Mouse (Mus musculus): ENCODE data around the gene Tns1.

The Tns1 gene

DNA sequence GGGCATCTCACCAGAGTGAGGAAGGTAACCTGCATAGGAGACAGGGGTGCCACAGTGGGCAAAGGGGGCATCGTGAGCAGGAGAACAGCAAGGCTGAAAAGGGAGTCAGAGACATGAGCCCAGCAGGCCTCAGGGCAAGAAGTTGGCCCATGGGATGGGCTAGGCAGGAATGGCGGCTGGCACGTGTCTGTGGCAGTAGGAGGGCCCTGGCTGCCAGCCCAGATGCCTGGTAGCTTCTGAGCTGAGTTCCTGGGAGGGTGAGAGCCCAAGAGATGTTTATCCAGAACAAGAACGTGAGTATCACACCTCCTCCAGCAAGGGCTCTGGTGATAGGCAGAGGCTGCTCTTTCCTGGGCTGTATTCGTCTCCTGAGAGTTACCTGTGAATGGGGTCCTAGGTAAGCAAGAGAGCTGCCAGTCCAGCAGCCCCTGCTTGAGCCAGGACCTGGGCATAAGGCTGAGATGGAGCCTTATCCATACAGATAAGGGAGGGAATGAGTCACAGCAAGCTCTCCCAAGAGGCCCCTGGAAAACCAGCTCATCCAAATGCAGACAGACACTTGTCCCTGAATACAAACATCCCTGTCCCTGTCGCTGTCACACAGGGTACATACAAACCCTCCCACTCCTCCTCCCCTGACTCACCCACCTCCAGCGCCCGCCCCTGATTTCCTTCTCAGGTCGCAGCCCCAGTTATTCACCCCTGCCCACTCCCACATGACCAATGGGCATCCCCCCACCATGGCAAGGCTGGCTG is 2.2 kb downstream of the Tns1 start:
- DNase-seq (ENCODE audit: low read depth, low spot score): no peak

DNA sequence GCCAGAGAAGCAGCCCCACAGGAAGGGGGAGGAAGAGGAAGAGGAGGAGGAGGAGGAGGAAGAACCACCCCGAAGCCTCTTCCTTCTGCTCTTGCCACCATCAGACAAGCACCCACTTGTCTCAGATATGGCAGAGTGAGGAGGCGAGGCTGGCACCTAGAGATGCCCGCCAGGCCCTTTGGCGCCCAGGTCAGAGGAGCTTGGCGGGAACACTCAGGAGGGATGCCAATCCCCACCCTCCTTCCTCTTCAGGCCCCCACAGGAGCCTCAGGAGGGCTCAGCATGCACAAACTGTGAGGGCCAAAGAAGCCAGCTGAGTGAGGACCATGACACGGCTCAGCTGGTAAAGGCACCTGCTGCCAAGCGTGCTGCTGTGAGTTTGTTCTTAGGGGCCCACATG is 3.1 kb downstream of the Tns1 start:
- no peak for DNase-seq (ENCODE audit: low read depth, low spot score)

DNA sequence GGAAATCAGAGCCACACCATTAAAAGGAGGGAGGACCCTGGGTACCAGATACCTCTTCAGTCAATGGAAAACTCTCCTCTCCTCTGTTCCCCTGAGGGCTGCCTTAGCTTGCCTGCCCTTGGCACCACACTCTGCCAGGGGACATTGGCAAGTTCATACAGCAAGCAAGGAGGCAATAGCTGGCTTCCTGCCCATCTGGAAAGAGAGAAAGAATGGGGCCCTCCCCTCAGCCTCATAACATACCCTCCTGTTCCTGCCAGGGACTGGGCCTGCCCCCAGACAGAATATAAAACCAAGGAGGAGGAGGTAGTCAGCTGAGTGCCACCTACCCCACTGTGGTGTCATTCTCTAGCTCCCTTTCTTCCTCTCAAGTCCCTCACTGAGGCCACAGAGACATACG is 5.1 kb downstream of the Tns1 start:
- no peak for DNase-seq (ENCODE audit: low read depth, low spot score)

DNA sequence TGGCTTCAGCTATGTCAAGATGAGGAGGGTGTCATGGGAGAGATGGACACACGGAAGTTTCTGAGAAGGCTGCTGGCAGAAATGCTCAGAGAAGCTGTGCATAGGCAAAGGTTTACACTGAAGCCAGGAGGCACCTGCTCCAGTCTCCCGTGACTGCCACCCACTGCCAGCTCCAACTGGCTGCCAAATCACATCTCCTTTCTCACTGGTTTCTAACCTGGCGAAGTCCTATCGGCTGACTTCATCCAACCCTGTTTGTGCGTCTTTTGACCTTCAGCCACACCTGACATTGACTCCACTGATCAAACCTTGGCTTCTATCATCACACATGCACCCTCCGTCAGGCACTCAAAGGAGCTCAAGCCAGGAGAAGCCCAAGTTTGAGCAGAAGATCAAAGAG is 6.4 kb downstream of the Tns1 start:
- DNase-seq (ENCODE audit: low read depth, low spot score): no peak

DNA sequence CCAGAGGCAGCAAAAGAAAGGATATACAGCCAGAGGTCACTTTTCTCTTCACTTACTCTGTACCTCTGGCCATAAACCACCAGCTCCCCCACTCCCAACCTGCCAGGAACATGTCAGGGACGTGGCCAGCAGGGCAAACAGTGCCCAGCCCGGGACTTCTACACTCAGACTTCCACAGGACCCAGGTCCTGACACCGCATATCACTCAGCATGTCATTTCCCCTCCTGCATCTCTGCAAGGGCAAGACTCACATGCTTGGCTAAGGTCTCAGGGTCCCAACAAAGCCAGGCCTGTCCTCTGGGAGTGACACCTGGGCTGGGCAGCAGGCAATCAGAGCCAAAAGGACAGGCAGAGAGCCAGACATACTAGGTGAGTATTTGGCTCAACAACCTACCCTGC is 11.2 kb downstream of the Tns1 start:
- DNase-seq (ENCODE audit: low read depth, low spot score): no peak

DNA sequence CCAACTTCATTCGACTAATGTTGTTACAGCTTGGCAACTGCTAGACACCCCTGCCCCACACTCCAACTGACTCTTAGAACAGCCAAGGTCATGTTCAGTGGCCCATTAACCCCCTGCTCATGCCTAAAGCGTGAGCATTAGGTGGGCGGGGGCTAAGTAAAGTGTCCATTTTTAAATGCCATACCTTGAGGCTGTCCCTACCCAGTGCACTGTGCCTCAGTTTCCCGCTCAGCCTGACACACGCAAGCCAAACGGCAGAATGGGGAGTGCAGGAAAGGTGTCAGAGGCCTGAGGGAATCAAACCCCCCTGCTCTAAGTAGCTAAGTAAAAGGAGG is 12.6 kb downstream of the Tns1 start:
- no peak for DNase-seq (ENCODE audit: low read depth, low spot score)

DNA sequence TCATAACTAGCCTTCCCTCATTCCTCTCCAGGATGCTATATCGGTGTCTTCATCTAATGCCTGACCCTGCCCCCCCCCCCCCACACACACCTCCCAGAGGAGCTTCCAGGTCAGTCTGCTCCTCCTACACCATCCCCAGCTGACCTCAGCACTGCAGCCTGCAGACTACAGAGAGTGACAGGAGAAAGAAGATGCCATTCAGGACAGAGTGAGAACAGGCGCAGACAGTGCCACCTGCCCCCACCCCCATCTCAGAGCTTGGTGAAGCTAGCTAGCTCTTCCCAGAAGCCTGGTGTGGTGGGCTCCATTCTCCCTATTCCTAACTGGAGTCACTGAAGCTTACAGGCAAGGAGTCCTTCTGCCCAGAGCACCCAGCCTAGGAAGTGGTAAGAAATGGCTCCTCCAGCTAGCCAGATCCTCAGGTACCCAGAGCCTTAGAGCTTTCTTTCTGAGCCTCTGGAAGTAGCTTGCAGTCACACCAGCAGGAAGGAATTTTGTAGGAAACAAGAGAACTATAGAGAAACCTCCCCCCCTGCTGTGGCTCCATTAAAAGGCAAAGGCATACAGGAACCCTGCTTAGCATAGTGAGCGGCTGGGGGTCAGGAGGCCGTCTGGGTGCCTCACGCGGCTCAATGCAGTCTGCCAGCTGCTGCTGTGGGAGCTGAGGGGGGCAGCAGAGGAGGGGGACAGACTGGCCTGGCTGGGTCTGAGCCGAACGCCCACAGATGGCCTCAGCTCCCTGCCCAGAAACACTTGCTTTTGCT is 13.1 kb downstream of the Tns1 start:
- DNase-seq (ENCODE audit: low read depth, low spot score): no peak

DNA sequence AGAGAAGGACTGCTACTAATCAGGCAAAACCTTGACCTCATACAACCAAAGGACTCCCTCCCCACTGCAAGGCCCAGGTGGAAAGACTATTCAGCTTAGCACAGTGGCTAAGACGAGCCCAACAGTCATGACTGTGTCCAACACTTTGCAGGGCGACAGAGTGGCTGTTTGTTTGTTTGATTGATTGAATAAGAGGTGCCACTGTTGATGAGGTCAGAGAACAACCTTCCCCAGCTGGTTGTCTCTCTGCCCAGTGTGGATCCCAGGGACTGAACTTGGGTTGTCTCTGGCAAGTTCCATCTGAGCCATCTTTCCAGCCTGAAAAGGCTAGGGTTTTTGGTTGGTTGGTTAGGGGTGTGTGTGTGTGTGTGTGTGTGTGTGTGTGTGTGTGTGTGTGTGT is 14.6 kb downstream of the Tns1 start:
- DNase-seq (ENCODE audit: low read depth, low spot score): no peak

DNA sequence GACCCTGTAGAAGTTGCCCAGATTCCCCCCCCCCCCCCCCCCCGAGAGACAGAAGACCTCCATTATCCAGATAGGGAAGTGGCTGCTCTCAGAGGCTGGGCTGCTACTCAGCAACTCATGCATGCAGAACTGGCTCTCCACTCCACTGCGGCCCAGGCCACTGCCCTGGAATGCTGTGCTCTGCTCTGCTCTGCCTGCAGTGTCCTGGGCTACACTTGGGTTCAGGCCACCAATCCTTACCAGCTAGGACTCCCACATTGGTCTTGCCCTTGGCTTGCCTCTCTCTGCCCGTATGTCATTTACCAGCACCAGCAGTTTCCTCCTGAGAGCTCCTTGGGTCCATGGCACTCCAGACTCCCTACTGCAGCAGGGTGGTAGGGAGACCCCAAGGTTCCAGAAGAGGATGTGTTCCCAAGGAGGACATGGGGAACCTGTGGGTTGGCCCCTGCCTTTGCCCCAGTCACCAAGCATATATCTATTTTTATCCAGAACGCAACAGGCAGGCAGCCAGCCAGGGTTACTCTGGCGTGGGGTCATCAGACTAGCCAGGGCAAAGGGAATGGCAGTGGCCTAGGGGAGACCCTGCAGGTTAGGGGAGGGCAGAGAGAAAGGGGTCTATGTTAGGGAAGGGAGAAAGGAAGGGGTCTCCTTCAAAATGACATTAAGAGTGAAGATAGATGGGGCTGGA is 16.2 kb downstream of the Tns1 start:
- DNase-seq (ENCODE audit: low read depth, low spot score): no peak

DNA sequence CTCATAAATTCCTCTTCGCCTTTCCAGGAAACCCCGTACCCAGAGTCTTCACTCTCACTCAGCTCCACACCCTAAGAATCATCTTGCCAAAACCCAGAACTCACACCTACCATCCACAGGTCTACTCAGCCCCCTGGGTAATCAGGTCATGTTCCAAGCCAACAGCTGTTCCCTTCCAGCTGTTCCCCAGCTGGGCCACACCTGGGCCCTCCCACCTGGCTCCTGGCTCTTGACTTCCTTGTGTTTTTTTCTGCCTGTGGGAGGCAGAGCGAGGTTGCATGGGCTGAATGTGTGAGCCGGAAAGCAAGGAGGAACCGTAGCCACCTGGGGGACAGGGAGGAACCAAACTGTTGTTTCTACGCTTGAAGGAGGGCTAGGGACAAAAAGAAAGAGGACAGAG is 18.0 kb downstream of the Tns1 start:
- no peak for DNase-seq (ENCODE audit: low read depth, low spot score)

DNA sequence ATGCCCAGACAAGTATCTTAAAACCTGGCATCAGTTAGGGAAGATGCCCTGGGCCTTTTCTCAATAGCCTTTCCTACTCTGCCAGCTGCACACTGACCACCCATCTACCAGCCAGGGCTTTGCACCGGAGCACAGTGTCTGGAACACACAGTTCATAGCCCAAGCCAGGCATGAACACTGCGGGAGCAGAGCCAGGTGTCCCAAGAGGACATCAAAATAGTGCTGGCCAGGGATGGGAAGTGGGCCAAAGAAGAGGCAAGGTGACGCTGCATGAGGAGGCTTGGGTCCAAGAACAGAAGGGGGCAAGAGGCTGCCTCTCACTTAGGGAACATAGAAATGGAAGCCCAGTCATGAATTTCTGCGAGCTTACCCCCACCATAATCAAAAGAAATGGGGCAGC is 18.6 kb downstream of the Tns1 start:
- no peak for DNase-seq (ENCODE audit: low read depth, low spot score)

DNA sequence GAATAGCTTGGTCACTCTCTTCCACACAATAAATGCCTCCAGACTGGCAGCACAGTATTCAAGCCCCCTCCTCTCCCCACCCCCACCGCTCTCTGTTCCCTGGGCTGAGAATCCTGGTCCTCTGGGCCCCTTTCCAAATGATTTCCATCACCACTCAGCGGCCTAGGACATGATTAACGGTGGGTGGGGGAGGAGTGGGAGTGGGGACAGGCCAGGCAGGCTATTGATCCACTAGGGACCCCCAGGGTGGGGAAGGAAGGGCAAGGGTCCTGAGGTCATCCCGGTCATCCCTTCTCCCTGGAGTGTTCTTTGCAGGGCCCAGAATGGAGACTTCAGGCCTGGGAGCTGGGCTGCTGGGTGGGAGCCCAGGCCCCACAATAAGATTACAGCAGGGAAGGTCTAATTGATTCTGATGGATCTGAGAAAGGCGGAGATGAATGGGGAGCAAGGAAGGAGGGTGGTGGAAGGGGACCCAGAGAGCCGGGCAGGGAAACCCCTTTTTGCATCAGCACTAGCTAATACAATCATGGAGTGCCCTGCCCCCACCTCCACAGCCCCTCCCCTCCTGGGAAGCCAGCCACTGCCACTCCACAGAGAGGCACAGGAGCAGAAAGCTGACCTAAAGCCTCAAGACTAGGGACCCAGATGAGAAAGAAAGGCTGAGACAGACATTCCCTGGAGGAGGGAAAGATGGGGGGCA is 20.4 kb downstream of the Tns1 start:
- DNase-seq (ENCODE audit: low read depth, low spot score): no peak

DNA sequence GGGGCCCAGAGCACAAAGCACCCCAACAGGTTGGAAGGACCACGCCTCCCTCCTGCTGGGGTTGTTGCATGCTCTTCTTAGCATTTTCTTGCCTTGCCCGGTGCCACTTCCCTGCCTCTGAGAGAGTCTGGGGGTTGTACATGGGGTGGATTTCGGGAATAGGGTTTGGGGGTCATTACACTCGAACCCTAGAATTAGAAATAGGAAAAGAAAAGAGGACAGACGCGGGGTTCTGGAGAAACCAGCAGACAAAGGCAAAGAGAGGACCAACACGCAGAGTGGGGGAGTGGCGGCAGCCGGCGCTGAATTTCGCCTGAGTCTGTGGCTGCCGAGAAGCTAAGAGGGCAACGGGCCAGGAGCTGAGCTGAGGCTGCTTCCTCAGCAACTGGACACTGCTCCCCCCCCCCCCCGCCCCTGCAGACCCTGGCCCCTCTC is 25.2 kb downstream of the Tns1 start:
- no peak for DNase-seq (ENCODE audit: low read depth, low spot score)

DNA sequence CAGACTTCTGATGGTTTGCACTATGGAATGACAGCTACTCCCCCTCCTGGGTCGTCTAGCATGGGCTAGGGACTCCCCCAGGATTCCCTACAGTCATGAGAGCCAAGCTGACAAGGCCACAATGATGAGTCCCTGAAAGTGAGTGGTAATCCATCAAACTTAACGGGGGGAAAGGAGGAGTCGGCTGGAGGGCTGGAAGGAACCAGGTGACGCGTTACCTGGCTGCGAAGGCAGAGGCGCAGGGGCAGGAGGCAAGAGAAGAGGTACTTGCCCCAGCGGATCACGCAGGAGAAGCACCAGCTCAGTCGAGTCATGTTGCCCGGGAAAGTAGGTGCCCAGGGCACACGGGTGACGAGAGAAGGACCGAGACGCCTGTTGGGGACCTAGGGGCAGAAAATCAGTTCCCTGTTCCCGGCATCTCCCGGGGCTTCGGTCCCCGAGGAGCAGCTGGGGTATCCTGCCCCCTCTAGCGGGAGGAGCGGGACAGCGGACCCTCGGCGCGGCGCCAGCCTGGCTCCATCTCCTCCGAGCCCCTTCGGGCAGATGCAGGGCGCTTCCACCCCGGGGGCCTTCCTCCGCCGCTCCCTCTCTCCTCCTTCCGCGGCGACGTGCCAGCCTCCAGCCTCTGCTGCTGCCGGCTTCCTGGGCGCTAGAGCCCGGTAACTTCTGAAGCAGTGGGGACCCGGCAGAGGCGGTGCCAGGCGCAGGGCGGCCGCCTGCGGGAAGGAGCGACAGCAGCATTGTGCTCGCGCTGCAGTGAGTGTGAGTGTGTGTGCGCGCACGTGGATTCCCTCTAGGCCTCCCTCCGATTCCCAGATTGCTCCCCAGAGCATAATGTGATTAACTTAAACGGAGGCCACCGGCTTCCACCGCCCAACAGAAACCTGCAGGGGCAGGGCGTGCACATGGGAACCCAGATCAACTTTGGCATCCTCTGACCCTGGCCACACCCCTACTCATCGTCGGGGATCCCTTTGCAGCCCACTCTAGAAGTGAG is 25.9 kb downstream of the Tns1 start:
- no peak for DNase-seq (ENCODE audit: low read depth, low spot score)

DNA sequence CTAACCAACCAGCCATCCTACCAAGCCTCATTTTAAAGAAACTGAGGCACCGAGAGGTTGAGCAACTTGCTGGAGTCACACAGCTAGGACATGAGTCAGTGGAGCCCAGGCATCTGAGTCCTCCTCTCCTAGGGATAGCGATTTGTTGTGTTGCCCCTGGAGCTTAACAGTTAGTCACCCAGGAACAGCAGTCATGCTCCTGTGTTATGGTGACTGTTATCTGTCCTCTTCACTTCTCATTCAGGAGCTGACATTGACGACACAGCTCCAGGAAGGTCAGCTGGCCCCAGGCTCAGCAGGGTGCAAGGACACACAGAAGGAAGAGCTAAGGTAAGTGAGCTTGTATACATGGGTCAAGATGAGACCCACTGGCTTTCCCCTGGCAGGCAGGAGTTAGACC is 28.5 kb downstream of the Tns1 start:
- DNase-seq (ENCODE audit: low read depth, low spot score): no peak

DNA sequence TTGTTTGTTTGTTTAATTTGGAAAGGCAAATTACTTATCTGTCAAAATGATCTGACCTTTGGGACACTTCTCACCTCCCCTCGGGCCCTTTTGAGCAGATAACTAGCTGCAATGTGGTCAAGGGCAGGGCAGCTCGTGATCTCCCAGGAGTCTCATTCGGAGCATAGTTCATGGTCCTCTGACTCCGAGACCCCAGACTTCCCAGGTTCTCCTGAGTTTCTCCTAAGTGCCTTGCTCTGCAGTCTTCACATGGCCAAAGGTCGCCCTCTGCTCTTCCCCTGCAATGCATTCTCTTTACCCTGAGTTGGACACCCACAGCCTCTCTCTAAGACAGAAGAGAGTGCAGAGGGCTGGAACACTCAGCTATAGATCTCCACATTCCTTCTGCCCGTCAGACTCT is 29.0 kb downstream of the Tns1 start:
- no peak for DNase-seq (ENCODE audit: low read depth, low spot score)

DNA sequence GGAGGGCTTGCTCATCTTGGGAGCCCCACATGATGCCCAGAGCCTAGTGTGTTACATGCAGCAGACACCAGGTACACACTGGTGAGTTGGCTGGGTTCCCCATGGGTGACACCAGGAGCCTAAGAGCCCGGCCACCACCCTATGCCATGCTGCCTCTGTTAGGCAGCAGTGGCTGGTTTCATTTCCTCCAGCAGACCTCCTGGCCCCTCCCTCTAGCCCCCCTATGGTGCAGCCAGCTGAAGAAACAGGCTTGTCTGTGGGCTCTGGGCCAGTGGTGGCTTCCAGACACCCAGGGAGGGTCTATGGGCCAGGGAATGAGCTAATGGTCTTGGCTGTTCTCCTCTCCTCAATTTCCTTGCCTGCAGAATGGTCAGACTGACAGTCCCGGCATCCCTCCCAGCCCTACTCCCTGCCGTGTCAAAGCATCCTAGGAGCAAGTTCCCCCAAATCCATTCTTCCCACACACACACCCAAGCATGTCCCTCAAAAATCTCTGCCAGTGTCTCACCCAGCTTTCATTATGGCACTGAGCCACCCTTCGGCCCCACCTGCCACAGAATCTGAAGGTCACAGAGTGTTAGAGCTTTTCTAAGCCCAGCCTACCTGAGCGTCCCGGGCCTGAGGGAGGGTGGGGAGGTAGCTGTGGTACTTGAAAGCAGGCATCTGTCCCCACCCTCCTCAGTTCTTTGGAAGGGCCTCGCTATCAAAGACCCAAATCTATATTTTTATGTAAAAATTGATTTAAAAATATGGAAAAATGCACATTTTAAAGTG is 29.6 kb downstream of the Tns1 start:
- DNase-seq (ENCODE audit: low read depth, low spot score): peak; percentile 85

DNA sequence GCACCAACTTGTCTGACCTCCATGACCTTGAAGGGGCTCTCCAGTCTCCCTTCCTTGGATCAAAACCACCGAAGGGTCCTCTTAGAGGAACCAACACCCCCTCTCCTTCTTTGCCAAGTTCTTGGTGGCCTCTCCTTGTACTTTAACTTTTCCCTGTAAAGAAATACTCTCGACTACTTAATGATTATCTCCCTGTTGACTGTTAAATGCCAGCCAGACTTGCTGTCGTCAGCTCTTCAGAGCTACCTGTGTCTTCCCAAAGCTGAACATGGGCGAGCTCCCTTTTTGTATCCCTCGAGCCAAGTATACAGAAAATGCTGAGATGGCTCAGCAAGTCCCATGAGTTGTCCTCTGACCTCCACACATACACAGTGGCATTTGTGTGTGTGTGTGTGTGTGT is 30.8 kb downstream of the Tns1 start:
- no peak for DNase-seq (ENCODE audit: low read depth, low spot score)

DNA sequence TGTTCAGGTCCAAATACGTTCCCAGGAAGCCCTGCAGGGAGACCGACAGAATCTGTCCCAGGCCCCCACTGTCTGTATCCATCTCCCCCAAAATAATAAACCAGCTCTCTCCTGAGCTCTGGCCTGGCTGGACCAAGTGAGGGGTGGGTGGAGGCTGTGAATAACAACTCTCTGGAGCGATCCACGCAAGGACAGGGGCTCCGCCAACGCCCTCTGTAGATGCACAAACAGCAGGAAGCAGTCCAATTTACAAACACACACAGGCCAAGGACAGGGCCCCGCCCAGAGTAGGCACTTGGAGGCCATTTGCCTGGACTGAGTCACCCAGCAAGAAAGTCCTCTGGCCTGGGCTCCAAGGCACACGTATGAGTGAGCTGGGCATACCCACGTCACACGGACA is 32.0 kb downstream of the Tns1 start:
- no peak for DNase-seq (ENCODE audit: low read depth, low spot score)

DNA sequence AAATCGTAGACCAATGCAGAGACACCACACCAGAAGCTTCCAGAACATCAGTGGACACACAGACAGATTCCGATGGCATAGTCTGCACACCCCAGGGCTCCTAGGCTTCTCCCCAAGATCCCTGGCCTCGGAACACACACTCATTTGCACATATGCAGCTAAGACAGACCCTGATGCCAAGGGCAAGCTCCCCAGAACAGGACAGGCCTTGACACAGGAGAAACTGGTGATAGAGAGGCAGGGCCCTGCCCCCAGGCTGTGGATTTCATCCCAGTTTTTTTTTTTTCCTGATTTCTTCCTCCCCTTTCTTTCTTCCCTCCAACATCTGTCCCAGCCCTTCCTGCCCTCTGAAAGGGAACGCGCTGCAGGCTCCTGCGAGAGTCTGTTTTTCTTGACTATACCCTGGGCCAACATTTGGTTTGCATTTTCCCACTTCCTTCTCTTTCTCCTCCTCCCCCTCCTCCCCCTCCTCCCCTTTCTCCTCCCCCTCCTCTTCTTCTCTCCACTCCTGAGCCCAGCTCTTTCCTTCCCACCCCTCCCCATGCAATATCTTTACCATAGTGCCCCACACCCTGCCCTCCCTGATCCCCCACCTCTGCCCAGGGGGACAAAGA is 32.5 kb downstream of the Tns1 start:
- DNase-seq (ENCODE audit: low read depth, low spot score): no peak

Measured in A20 (cell line).